Mouse (Mus musculus): Measurements from ENCODE around the gene Olfr312.

Gene Olfr312

DNA sequence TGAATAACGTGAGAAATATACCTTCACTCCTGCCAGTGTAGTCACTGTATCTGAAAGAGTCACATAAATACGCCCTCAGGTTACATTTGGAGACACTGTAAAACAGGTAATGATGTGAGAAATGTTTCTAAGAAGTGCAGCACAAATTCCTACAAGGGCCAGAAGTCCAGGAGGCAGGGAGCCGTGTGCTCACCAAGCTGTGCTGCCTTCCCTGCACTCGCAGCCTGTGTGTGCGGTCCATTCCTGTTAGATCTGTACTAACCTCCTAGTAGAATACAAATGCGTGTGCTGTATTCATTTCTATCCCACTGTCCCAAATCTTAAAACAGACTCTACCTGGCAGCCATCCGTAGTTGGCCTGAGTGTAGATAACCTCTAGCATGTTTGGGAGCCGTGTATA is 31.7 kb downstream of the Olfr312 start:
- no peak for DNase-seq (ENCODE audit: low spot score)

DNA sequence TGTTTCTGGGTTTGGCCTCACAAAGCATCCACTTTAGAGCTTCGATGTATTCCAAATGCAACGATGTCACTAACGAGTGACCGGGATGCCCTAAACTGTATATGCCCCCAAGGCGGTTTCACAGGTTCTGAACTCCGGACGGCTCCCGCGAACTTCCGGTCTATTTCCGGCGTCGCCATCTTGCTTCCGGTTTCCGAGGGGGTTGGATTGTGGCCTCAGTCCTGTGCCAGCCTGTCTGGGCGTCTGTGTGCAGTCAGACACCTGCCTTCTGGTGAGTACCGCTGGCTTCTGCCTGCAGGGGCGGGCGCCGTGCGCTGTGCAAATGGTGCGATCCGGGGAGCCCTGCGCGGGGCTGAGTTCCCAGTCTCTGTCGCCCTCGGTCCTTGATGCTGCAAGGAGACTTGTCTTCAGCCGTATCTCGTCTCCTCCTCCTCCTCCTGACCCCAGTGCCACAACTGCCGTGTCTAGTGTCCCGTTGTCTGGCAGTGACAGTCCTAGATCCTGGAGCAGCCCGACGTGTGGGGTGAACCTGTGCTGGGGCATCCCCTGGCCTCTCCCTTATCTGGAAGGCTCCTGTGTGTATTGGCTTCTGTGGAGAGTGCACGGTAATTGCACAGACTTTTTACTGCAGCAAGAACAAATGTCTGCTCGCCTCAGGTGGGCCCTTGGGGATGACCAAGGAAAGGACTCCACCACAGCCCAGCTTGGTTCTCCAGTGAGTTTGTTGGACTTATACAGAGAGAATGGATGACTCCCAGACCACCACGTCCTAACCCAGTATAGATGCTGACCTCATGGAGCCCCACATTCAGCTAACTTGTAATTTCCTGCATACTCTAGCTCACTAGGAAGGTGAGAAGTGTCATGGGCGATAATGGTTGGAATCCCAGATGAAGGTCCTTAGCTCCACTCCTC is 38.3 kb downstream of the Olfr312 start, which contains the start of gene 2810021J22Rik:
TSS of gene 2810021J22Rik (plus strand) at position 178 of the 915 bp plus-strand sequence.
- peak; percentile 81 for DNase-seq (ENCODE audit: low spot score)

DNA sequence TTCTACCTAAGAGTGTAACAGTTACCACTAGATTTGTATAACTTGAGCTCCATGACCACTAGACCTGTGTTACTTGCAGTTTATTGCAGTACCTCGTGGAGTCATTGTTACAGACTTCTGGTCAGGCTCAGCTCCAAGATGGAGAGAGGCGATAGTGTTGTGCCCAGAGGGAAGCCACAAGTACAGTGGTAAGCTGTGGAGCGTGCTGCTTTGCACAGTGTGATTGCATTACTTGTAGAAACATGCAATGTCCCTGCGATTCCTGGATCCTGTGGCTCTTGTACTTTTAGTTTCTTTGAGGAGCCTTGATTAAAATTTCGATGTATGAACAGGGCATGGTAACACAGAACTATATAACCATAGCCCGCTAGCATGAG is 38.9 kb downstream of the Olfr312 start:
- DNase-seq (ENCODE audit: low spot score), result no peak

DNA sequence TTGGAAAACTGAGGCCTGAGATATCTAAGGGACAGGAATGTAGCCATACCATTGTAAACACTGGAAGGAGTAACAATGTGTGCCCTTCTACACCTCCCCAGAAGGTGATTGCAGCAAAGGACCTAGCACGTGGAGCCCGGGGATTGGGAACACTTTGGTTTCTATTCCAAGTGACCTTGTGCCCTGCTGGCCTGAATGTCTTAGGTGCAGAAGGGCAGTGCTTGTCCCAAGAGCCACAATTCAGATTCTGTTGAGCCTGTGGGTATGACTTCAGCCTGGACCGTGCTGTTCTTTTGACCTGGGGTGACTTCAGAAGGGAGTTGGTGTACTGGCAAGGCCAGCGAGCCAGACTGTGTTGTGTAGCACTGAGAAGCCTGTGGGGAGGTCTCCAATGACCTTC is 41.9 kb downstream of the Olfr312 start:
- no peak for DNase-seq (ENCODE audit: low spot score)

DNA sequence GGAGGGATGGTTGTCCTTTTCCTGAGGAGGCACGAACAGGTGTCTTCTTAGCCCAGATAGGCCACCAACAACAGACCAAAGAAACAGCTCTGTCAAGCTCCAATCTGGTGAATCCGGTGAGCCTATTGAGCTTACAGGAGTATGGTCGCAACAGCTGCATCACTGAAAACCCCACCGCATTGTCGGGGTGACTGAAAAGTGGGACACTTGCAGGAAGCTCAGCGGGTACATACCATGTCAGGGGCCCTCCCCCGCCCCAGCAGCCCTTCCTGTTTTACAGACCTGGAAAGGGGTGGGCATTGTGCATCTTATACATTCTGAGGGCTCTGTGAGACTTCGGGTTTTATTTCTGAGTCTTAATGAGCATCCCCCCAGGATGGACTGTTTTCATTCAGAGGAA is 54.7 kb downstream of the Olfr312 start:
- no peak for DNase-seq (ENCODE audit: low spot score)

Data from lung, postnatal 25 days (tissue).